Mouse (Mus musculus): Measurements from ENCODE around the gene Llgl2. TPM values are rescaled to one million over a fixed set of nuclear protein-coding genes. Genes with fewer than 3 reads are reported as not detected.

The Llgl2 gene
- total and polyA plus RNA-seq, 3 experiments: 3.8 to 12.3 (median 9.2) TPM

- Histone ChIP-seq H3K4me1 (ENCODE audit: control insufficient read depth in 1 of 2, insufficient read depth in 2 of 2) (peaks cover 0 to 8% of the 10 kb centered on the region in 2 experiments; a peak in 2 of 4 replicates), H3K27ac (ENCODE audit: insufficient read depth, low read depth) (no peak overlapping the region), H3K9me3 (replicated peaks; ENCODE audit: low read length) (no peaks in the 10 kb centered on the region), H3K27me3 (replicated peaks) (peaks cover 18% of the 10 kb centered on the region), H3K4me3 (replicated peaks in 1 of 3; ENCODE audit: low read depth in 2 of 3, low read length in 2 of 3, poor library complexity in 1 of 3) (no peak overlapping the region), H3K36me3 (replicated peaks in 1 of 2; ENCODE audit: control insufficient read depth in 1 of 2, insufficient read depth in 1 of 2, low read length in 1 of 2) (no peaks in the 10 kb centered on the region), H3K4me2 (ENCODE audit: insufficient read depth, low read depth, poor library complexity, severe bottlenecking) (no peak overlapping the region), H3K79me2 (replicated peaks; ENCODE audit: control insufficient read depth, extremely low read depth, insufficient read depth, poor library complexity, severe bottlenecking) (no peaks in the 10 kb centered on the region), H3K9ac (ENCODE audit: insufficient read depth, low read depth) (no peak overlapping the region)
- in situ Hi-C loops (cut with MboI; ENCODE audit: low pct_ligation_motif_present, low pct_unique_long_range_greater_than_20kb, low sequenced_read_pairs): no loop called here
- dilution Hi-C loops (cut with MboI; ENCODE audit: extremely low pct_ligation_motif_present, extremely low pct_unique_long_range_greater_than_20kb, low sequenced_read_pairs): no loop called here
- TF ChIP-seq MAX (IDR thresholded peaks at IDR 0.05; ENCODE audit: low read length) (no peak), EP300 (IDR thresholded peaks at IDR 0.05; ENCODE audit: low read length) (no peak), MEF2A (IDR thresholded peaks at IDR 0.05; ENCODE audit: borderline replicate concordance, low read depth, low read length) (no peak), RAD21 (IDR thresholded peaks at IDR 0.05; ENCODE audit: low read depth, low read length) (no peak), MYC (IDR thresholded peaks at IDR 0.05; ENCODE audit: low read depth, low read length) (no peak), CHD1 (IDR thresholded peaks at IDR 0.05; ENCODE audit: low read depth, low read length) (no peak), SMC3 (IDR thresholded peaks at IDR 0.05; ENCODE audit: low read depth, low read length) (no peak), ETS1 (conservative IDR thresholded peaks at IDR 0.05; ENCODE audit: low read depth, low read length) (no peak), ELF1 (IDR thresholded peaks at IDR 0.05; ENCODE audit: low read depth, low read length) (no peak)
- no peak for DNase-seq (ENCODE audit: extremely low read depth)
These were observed 59.4 kb downstream of the Llgl2 start for GRCm38 (mm10) chr11:115883251-115883650.

DNA sequence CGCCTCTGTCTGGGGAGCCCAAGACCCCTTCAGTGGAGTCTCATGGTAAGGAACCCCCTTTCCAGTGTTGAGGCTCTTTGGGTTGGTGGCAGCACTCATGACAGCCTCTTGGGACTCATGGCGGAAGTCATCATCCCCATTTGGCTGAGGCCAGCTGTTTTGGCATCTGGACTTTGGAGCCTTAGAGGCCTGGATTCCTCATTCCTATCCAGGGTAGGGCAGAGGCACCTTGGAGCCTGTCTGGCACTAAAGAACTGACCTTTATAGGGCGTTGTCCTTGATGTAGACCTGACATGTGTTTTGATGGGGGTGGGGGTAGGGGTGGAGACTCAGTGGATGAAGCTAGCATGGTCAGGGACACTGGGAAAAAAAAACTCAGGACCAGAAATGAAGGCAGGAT is 60.5 kb downstream of the Llgl2 start:
- Histone ChIP-seq H3K4me3 (replicated peaks in 1 of 3; ENCODE audit: low read depth in 2 of 3, low read length in 2 of 3, poor library complexity in 1 of 3) (no peak overlapping the region), H3K27ac (ENCODE audit: insufficient read depth, low read depth) (no peak overlapping the region), H3K4me1 (ENCODE audit: control insufficient read depth in 1 of 2, insufficient read depth in 2 of 2) (peaks cover 0 to 9% of the 10 kb centered on the region in 2 experiments; a peak in 2 of 4 replicates), H3K4me2 (ENCODE audit: insufficient read depth, low read depth, poor library complexity, severe bottlenecking) (no peak overlapping the region), H3K9me3 (replicated peaks; ENCODE audit: low read length) (no peaks in the 10 kb centered on the region), H3K9ac (ENCODE audit: insufficient read depth, low read depth) (no peak overlapping the region), H3K79me2 (replicated peaks; ENCODE audit: control insufficient read depth, extremely low read depth, insufficient read depth, poor library complexity, severe bottlenecking) (no peaks in the 10 kb centered on the region), H3K36me3 (replicated peaks in 1 of 2; ENCODE audit: control insufficient read depth in 1 of 2, insufficient read depth in 1 of 2, low read length in 1 of 2) (peaks cover 0 to 3% of the 10 kb centered on the region in 2 experiments), H3K27me3 (replicated peaks) (peaks cover 18% of the 10 kb centered on the region)
- DNase-seq (ENCODE audit: extremely low read depth): no peak
- TF ChIP-seq GABPA (IDR thresholded peaks at IDR 0.05; ENCODE audit: insufficient replicate concordance, low read depth, low read length) (no peak), JUN (IDR thresholded peaks at IDR 0.05; ENCODE audit: insufficient read depth, low read depth, low read length) (no peak), JUND (conservative IDR thresholded peaks at IDR 0.05; ENCODE audit: low read depth, low read length) (no peak), KAT2A (IDR thresholded peaks at IDR 0.05; ENCODE audit: insufficient replicate concordance, low read length) (no peak), RAD21 (IDR thresholded peaks at IDR 0.05; ENCODE audit: low read depth, low read length) (no peak), SIN3A (IDR thresholded peaks at IDR 0.05; ENCODE audit: low read length) (no peak), NRF1 (IDR thresholded peaks at IDR 0.05; ENCODE audit: low read depth, low read length) (no peak), CHD1 (IDR thresholded peaks at IDR 0.05; ENCODE audit: low read depth, low read length) (no peak), BHLHE40 (IDR thresholded peaks at IDR 0.05; ENCODE audit: low read depth, low read length) (no peak), USF1 (IDR thresholded peaks at IDR 0.05; ENCODE audit: low read depth, low read length) (no peak), EP300 (IDR thresholded peaks at IDR 0.05; ENCODE audit: low read length) (no peak), TBP (conservative IDR thresholded peaks at IDR 0.05; ENCODE audit: low read depth, low read length) (no peak), ZKSCAN1 (IDR thresholded peaks at IDR 0.05; ENCODE audit: borderline replicate concordance, low read depth, low read length) (no peak), ETS1 (conservative IDR thresholded peaks at IDR 0.05; ENCODE audit: low read depth, low read length) (no peak), PAX5 (IDR thresholded peaks at IDR 0.05; ENCODE audit: low read length) (no peak), MYC (IDR thresholded peaks at IDR 0.05; ENCODE audit: low read depth, low read length) (no peak)
- dilution Hi-C loops (cut with MboI; ENCODE audit: extremely low pct_ligation_motif_present, extremely low pct_unique_long_range_greater_than_20kb, low sequenced_read_pairs) (no loop called here), in situ Hi-C loops (cut with MboI; ENCODE audit: low pct_ligation_motif_present, low pct_unique_long_range_greater_than_20kb, low sequenced_read_pairs) (no loop called here)
